Mouse (Mus musculus): ENCODE measurements around the gene Sgk1.

Gene Sgk1

DNA sequence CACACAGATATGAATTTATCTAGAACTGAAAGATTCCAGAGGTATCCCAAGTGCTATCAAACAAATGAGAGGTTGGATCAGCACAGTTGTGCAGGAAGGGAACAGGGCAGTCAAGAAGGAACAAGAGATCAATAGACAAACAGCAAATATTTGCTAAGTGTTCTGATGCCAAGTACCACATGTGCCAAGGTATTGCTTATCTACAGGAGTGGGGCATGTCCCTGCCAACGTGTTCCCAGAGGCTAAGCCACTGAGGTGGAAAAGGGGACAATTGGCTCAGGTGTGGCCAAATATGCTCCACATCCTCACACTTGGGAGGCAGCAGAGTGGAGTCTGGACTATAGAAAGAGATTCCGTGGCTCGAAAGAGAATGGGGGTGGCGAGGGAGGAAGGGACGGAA, 119.6 kb downstream of the Sgk1 start:
- DNase-seq (ENCODE audit: low read depth), result no peak

DNA sequence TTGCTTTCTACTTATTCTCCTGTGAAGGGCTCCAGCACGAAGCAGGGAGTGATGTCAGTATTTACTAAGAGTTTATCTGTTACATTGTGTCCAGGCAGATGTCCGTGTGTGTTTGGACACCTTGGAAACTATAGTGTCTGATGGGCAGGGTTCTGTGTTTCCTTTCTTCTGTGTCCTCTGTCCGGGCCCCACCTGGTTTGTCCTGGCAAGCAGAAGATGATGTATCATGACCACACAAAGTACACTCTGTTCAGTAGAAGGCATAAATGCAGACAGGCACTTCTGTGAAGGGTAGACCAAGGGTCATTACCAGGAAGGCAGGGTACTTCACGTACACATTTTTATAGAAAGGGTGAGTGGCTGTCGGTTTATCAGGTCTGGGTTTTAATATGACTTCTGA, 122.8 kb downstream of the Sgk1 start:
- no peak for DNase-seq (ENCODE audit: low read depth)

DNA sequence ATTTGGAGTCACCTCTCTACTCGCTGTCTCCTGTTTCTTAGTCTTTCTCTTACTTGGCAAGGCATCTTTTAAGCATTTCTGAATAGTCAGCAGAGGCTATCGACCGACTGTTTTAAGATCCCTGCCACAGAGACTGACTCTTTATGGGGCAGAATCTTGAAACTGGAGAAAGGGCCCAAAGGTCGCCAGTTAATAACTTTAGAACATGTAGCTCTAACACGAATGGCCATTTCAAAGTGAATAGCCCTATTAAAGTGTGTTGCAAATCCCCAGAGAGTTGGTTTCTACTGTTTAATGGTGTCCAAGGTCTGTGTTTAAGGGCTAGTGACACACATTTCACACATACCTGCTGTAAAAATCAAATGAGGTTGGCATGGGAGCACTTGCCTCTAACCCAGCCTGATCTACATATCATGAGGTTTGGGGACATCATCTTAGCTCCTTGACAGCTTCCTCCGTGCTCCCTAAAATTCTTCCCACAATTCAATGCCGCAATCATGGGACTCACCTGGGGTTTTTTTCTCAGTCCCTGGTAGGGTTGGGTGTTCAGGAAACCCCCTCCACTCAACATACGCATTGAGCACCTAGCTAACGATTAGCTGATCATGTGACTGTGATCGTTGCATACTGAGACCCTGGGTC, 125.3 kb downstream of the Sgk1 start:
- no peak for DNase-seq (ENCODE audit: low read depth)

DNA sequence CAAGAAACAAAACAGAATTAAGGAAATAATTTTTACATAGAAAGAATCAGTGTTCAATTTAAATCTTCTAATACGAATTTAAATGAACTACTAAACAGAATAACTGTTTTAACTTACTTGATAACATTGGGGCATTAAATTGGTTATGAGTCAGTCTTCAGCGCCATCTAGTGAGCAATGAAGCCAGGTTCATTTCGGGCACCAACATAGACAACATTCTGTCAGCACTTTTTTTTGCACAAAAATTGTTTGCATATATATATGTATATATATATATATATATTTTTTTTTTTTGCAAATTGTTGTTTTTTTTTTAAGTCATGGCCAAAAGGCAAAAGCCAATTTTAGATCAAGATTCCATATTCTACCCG, 125.8 kb downstream of the Sgk1 start:
- DNase-seq (ENCODE audit: low read depth), result peak; percentile 82

DNA sequence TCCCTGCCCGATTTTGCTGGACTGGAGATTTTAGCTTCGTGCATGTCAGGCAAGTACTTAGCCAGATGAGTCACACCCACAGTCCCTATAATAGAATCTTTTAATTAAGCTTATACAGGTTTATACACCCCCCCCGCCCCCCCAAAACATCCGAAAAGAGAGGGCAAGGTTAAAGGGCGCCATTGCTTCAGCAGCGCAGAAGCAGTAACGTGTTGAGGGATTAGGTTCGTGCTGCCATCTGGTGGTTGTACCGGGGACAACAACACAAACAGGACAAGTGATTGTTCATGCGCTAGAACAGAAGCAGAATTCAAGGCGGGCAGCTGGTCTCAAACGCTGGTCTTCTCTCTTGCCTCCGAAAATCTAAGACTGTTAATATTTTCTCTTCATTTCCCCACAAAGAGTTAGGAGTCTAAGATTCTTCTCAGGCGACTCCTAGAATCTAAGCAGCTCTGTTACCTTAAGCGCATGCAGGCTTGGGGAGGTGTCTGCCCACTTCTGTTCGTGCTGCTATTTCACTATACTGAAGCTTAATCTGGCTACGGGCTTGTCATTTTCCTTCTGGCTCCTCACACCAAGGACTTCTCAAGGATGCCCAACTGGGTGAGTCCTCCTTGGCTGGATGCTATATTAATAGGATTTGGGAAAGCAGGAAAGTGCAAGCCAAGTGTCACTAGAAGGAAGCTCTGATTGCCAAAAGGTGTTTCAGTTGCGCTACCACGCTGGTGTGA, 128.3 kb downstream of the Sgk1 start:
- peak; percentile 91 for DNase-seq (ENCODE audit: low read depth)

DNA sequence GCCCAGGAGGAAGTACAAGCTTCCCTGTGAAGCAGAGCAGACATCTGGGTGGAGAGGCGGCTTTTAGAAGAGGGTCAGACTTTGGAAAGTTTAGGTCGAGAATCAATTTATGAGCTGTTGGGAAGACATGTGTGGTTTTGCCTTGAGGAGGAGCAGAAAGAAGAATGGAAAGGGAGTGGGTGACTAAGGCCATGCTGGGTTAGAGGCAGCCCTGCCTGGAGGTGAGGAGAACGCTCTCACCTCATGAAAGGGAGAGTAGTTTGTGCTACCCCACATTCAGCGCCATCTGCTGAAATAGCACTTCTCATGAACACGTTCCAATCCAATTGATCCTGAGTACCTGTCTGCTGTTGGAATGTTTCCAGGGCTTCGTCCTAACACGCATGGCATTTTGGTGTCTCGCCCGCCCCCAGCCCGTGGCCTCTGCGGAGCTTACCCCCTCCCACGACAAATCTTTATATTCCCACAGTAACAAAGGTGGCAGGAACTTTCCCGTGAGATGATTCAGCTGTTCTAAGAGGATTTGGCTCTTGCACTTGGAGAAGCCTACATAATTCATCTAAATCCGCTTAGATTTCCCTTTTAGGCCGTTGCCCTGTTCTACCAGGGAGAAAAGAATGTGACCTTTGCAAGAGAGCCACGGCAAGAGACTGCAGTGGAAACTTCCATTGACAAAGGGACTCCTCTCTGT, 135.6 kb downstream of the Sgk1 start:
- DNase-seq (ENCODE audit: low read depth), result no peak

DNA sequence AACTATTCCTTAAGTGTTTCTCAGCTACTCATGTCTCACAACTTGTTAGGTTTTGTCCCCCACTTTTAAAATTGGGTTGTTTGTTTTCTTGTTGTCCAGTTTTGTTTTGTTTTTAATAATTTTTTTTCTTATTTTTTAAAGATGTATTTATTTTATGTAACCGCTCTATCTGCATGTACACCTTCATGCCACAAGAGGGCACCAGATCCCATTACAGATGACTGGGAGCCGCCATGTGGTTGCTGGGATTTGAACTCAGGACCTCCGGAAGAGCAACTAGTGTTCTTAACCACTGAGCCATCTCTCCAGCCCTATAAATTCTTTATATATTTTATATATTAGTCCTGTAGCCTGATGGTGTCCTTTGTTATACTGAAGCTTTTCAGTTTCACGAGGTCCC, 136.6 kb downstream of the Sgk1 start:
- DNase-seq (ENCODE audit: low read depth), result peak; percentile 45

DNA sequence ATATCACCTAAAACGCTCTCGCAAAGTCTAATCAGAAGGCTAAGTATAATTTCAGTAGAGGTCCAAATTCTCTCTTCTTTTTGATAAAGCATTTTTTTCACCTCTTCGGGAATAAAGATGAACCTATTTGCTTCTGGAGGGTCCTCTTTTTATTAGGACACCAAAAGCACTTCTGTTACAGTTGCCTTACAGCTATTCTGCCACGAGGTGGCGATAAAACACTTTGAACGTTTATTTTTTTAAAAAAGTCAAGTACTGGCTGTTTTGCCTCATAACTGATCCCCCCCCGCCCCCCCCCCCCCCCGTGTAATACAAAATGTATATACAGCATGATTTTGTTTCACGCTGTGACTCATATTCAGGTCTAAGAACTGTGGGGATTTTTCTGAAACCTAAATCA, 152.3 kb downstream of the Sgk1 start:
- DNase-seq (ENCODE audit: low read depth), result peak; percentile 66

DNA sequence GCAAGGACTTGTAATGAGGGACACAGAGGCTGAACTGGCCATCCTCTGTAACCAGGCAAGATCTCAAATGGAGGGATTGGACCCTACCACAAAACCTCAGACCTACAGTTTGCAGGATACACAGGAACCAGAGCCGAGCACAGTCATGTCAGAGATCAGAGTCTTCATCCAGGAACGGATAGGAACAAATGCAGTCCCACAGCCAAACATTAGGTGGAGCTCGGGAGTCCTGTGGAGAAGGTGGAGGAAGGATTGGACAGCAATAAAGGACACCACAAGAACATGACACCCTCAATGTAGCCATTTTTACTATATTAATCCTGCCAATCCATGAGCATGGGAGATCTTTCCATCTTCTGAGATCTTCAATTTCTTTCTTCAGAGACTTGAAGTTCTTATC, 154.3 kb downstream of the Sgk1 start:
- DNase-seq (ENCODE audit: low read depth), result peak; percentile 65

Measured in induced T-regulatory cell, adult 2 months (primary cell).